12 mouse cellular contexts compared by ENCODE assay signal in genomic region chr19:52079020-52079419, GRCm38 (mm10).
A peak's percentile ranks its signal among the peaks of the same experiment; 100 is the strongest.
DNase-seq lines count a peak whose midpoint lies in the region; ATAC-seq and TF ChIP-seq lines count a peak whose summit lies in the region.
"Had no signal": no experiment of that assay in that cellular context is flagged by ENCODE, and none has a peak within 500 bp of the region (broad histone marks: within the 10 kb centered on the region; RNA-seq: fewer than 3 reads in every experiment).

No protein-coding gene starts in this region.

- no peak for TF ChIP-seq CTCF in thymus, adult 2 months (IDR thresholded peaks at IDR 0.05; ENCODE audit: borderline replicate concordance, control insufficient read depth, extremely low read depth, insufficient read depth, low read length, poor library complexity)

- peak; percentile 20 for DNase-seq in adrenal gland, postnatal 14 days
- no peak for DNase-seq in adrenal gland, adult 8-10 months
- DNase-seq in kidney, postnatal 14 days = no peak
- DNase-seq in 3T3-L1 (ENCODE audit: low read depth, low spot score) = peak; percentile 2
- DNase-seq in brain, adult 2 months (ENCODE audit: low read depth, low spot score) = peak; percentile 7
- DNase-seq in thymus, adult 2 months = no peak
- no peak for DNase-seq in spleen, adult 18-20 months
- DNase-seq: gastrocnemius, postnatal 36 days; lung, postnatal 4 days had no signal

- H3K4me1 ChIP-seq in kidney, embryonic 16.5 days (ENCODE audit: insufficient read depth, low read length) = no peaks in the 10 kb centered on the region
- H3K4me1 ChIP-seq in thymus, adult 2 months (replicated peaks; ENCODE audit: control insufficient read depth, insufficient read depth, low read length) = no peaks in the 10 kb centered on the region
- H3K4me1 ChIP-seq: embryonic facial prominence, embryonic 12.5 days had no signal

- no peak for TF ChIP-seq POLR2A in thymus, adult 2 months (IDR thresholded peaks at IDR 0.05; ENCODE audit: control insufficient read depth, extremely low read depth, insufficient read depth, low read length, poor library complexity)

- 0 out of 2 replicates have a peak, but pooled peaks have one; percentile 51 for ATAC-seq in kidney, embryonic 16.5 days (ENCODE audit: low FRiP score, low TSS enrichment)
- ATAC-seq: inflammation-experienced regulatory T-cells, adult 6 months had no signal

- H3K9ac ChIP-seq in kidney, embryonic 16.5 days (replicated peaks; ENCODE audit: low read length) = no peak overlapping the region
- H3K9ac ChIP-seq: embryonic facial prominence, embryonic 12.5 days had no signal

- WGBS in kidney, embryonic 16.5 days = 31% methylated on average over 3 of the region's 3 CpGs
- 23% methylated on average over 3 of the region's 3 CpGs for WGBS in thymus, adult 2 months

- H3K9me3 ChIP-seq in kidney, embryonic 16.5 days (ENCODE audit: low read length) = no peaks in the 10 kb centered on the region
- H3K9me3 ChIP-seq: embryonic facial prominence, embryonic 12.5 days had no signal

- no peak overlapping the region for H3K4me2 ChIP-seq in kidney, embryonic 16.5 days (replicated peaks; ENCODE audit: low read depth, low read length)
- H3K4me2 ChIP-seq: embryonic facial prominence, embryonic 12.5 days had no signal

- H3K27ac ChIP-seq in kidney, embryonic 16.5 days (ENCODE audit: low read length) = no peak overlapping the region
- no peak overlapping the region for H3K27ac ChIP-seq in thymus, adult 2 months (ENCODE audit: control insufficient read depth, insufficient read depth, low read length)
- H3K27ac ChIP-seq: embryonic facial prominence, embryonic 12.5 days had no signal

- H3K36me3 ChIP-seq in kidney, embryonic 16.5 days (ENCODE audit: insufficient read depth, low read length) = no peaks in the 10 kb centered on the region
- H3K36me3 ChIP-seq in thymus, adult 2 months (ENCODE audit: control insufficient read depth, insufficient read depth, low read length) = no peaks in the 10 kb centered on the region
- H3K36me3 ChIP-seq: embryonic facial prominence, embryonic 12.5 days had no signal

- H3K27me3 ChIP-seq in kidney, embryonic 16.5 days (ENCODE audit: insufficient read depth, low read length) = no peaks in the 10 kb centered on the region
- no peaks in the 10 kb centered on the region for H3K27me3 ChIP-seq in thymus, adult 2 months (ENCODE audit: control insufficient read depth, insufficient read depth, low read length)
- H3K27me3 ChIP-seq: embryonic facial prominence, embryonic 12.5 days had no signal

- H3K4me3 ChIP-seq in kidney, embryonic 16.5 days (ENCODE audit: low read length) = no peak overlapping the region
- H3K4me3 ChIP-seq in thymus, adult 2 months (ENCODE audit: control insufficient read depth, insufficient read depth, low read length) = no peak overlapping the region
- H3K4me3 ChIP-seq: embryonic facial prominence, embryonic 12.5 days had no signal

Comparison
In these comparisons a context has a peak if more than half of its experiments do, and no peak if none do; other contexts are left out.
1. DNase-seq: peak in adrenal gland, postnatal 14 days (single experiment), 3T3-L1 (single experiment) and brain, adult 2 months (single experiment); none in adrenal gland, adult 8-10 months (single experiment), kidney, postnatal 14 days (single experiment), thymus, adult 2 months (single experiment) and spleen, adult 18-20 months (0 of 2).